Mouse (Mus musculus) adrenal gland, postnatal 36 days (tissue): ENCODE measurements around the gene Hist1h2bm. TPM values are rescaled to one million over a fixed set of nuclear protein-coding genes. Genes with fewer than 3 reads are reported as not detected.
"Not testable (repeated sequence)": the region's sequence is repeated elsewhere in the genome, so short reads cannot be mapped to it uniquely, and the experiment has no call there.

ENCODE experiments used
- DNase-seq, 2 experiments: peaks; one replicate each; pipeline ENCODE4 v3.0.0; 2021; ENCODE audit warnings: mixed read lengths in 1 of 2
- long read RNA-seq, 2 experiments: library from polyadenylated mRNA; stranded (forward); transcript quantifications; one replicate each; pipeline ENCODE4 v2.0.0; 2021; ENCODE audit warnings: borderline sequencing depth in 2 of 2
- total RNA-seq, 2 experiments: library from RNA; stranded (reverse); gene quantifications; 2 replicates each; pipeline ENCODE4 v1.2.3; 2021

The Hist1h2bm gene
- 10 to 100 TPM; 17.4 to 18.8 TPM for total RNA-seq
- long read RNA-seq, experiment 1, result 0 reads
- long read RNA-seq, experiment 2, result 0 reads

GRCm38 (mm10) chr13:21721757-21722372 is at the start of gene Hist1h2bm:
Gene Hist1h2bm, plus strand, starts transcription at chr13:21722044.
- DNase-seq, result peak; percentile 44 to 53

GRCm38 (mm10) chr13:21677305-21677704 is 44.5 kb upstream of the Hist1h2bm start, which contains the start of gene Olfr1360:
Gene Olfr1360, minus strand, starts transcription at chr13:21677405.
- no peak for DNase-seq

GRCm38 (mm10) chr13:21697811-21698210 is 24.0 kb upstream of the Hist1h2bm start, which contains the start of gene Olfr1359:
Gene Olfr1359, plus strand, starts transcription at chr13:21698111.
- no peak for DNase-seq

- DNase-seq, result no peak
Observed at GRCm38 (mm10) chr13:21706669-21707068, 15.2 kb upstream of the Hist1h2bm start.

GRCm38 (mm10) chr13:21710031-21710711 is 11.7 kb upstream of the Hist1h2bm start:
- peak; percentile 89 to 91 for DNase-seq

- DNase-seq, result peak; percentile 76 to 77
Observed at GRCm38 (mm10) chr13:21710821-21711525, 10.9 kb upstream of the Hist1h2bm start.

- no peak for DNase-seq
Observed at GRCm38 (mm10) chr13:21711698-21712097, 10.1 kb upstream of the Hist1h2bm start.

- DNase-seq, result peak; percentile 45 to 64
Observed at GRCm38 (mm10) chr13:21714725-21715124, 7.1 kb upstream of the Hist1h2bm start.

GRCm38 (mm10) chr13:21715131-21715863 is 6.5 kb upstream of the Hist1h2bm start:
- no peak for DNase-seq

GRCm38 (mm10) chr13:21715864-21716539 is 5.8 kb upstream of the Hist1h2bm start, which contains the start of the genes Hist1h2bl and Hist1h2ai:
Gene Hist1h2bl, minus strand, starts transcription at chr13:21716143.
Gene Hist1h2ai, plus strand, starts transcription at chr13:21716422.
- peak; percentile 63 to 71 for DNase-seq

GRCm38 (mm10) chr13:21716540-21717391 is 5.1 kb upstream of the Hist1h2bm start:
- not testable (repeated sequence) for DNase-seq

- DNase-seq, result peak; percentile 81 to 84
Observed at GRCm38 (mm10) chr13:21717397-21718357, 4.2 kb upstream of the Hist1h2bm start, which contains the start of gene Hist1h3h. Gene Hist1h3h, plus strand, starts transcription at chr13:21717659.

GRCm38 (mm10) chr13:21718381-21719080 is 3.3 kb upstream of the Hist1h2bm start:
- DNase-seq, result no peak

GRCm38 (mm10) chr13:21721107-21721756 is 612 bp upstream of the Hist1h2bm start:
- not testable (repeated sequence) for DNase-seq

- DNase-seq, result peak in 1 of 2 experiments; percentile 16
Observed at GRCm38 (mm10) chr13:21722373-21722925, 605 bp downstream of the Hist1h2bm start.

- DNase-seq, result no peak
Observed at GRCm38 (mm10) chr13:21722993-21723836, 1.4 kb downstream of the Hist1h2bm start.
